Mouse (Mus musculus): ENCODE data around the gene Midn.

DNA sequence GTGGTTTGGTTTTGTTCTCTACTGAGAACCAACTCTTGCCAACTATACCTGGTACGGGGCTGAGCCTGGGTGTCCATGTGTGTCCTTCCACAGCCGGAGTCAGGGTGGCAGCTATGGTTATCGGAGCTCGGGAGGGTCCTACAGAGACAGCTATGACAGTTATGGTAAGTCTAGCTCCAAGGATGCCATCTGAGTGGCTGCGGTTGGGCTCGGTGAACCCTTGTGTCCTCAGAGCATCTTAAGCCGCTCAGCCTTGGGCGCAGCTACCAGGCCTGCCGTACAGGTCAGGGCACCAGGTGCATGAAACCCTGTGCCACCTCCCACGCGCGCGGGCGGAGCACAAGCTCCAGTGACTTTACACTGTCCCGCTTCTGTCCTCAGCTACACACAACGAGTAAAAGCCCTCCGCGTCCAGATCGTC is 22.5 kb downstream of the Midn start:
- TF ChIP-seq CTCF (IDR thresholded peaks at IDR 0.05; ENCODE audit: control insufficient read depth, insufficient read depth, low read length) (no peak), POLR2A (IDR thresholded peaks at IDR 0.05; ENCODE audit: borderline replicate concordance, control insufficient read depth, low read depth, low read length) (no peak)
